Mouse (Mus musculus): ENCODE results near the gene Wnt5b.

GRCm38 (mm10) chr6:119411511-119411910 lies 132.6 kb downstream of the Wnt5b start:
- TF ChIP-seq POLR2A (IDR thresholded peaks at IDR 0.05; ENCODE audit: insufficient read depth, low read depth, low read length) (no peak), CTCF (IDR thresholded peaks at IDR 0.05; ENCODE audit: insufficient read depth, low read depth, low read length) (no peak)
